Mouse (Mus musculus): Measurements from ENCODE around the gene Clybl.

Gene Clybl

DNA sequence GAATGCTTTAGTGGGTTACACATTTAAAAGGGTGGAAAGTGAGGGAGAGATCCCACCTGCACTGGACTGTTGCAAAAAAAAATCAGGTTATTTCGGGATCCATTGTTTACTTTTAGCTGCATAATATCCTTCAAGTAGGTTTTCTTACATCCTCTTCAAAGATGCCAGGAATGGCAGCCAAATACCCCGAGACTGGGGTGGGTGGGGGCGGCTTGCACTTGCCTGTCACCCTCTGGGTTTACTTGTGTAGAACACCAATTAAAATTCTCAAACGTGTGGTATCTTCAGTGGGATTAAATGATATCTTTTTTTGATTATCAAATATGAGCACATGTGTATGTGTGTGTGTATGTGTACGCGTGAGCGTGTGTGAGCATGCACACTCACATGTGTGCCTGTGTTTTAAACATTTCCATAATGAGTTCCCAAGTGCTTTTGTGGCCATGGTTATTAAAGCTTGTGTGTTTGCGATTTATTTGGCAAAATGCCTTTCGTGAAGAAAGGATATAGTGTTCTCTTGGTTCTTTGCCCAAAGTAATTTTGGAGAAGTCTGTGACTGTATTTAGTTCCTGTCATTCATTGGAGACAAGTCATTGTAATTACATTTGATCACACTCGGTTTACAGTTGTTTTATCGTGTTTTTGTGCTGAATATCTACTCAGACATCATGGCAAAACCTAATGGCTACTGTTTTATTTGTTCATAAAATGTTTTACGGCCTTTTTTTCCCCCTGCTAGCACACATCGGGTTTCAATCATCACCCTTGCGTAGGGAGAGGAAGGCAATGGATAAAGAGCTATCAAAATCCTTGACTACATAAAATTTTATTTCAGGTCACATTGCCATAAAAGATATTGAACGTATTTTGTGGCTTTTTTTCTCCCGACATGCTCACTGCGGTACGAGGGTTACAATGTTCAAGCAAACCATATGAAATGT is 65.7 kb downstream of the Clybl start:
- DNase-seq (ENCODE audit: low spot score in 2 of 2), result no peak

DNA sequence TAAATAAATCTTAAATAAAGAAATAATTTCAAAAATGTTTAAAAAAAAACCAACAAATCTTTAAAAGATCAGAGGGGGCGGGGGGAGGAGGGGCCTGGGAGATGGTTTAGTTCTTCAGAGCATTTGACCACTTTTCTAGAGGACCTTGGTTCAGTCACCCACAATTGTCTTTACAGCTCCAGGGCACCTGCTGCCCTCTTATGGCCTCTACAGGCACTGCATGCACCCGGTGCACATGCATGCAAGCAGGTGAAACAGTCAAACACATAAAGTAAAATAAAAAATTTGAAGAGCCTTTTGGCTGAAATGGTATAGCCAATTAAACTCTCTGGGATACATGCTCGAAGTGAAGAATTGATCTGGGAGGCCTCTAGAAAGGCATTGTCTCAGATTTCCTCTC is 67.6 kb downstream of the Clybl start:
- peak; percentile 37 to 70 for DNase-seq (ENCODE audit: low spot score in 2 of 2)

DNA sequence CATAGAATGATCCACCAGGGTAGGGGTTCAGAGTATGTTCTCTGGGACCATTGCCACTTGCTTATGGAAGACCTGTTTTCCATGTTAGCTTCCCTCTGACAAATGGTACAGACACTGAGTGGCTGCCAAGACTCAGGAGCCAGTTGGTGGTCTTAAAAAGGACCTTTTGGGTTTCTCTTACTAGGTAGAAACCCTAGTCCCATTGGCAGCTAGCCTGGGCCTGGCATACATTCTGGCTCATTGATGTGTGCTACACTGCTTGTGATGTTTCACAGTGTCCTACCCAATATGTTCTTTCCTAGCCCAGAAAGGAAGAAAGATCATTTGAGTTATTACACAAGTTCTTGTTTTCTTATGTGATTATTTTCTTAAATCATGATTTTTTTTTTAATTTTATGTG is 69.8 kb downstream of the Clybl start:
- DNase-seq (ENCODE audit: low spot score in 2 of 2), result no peak

DNA sequence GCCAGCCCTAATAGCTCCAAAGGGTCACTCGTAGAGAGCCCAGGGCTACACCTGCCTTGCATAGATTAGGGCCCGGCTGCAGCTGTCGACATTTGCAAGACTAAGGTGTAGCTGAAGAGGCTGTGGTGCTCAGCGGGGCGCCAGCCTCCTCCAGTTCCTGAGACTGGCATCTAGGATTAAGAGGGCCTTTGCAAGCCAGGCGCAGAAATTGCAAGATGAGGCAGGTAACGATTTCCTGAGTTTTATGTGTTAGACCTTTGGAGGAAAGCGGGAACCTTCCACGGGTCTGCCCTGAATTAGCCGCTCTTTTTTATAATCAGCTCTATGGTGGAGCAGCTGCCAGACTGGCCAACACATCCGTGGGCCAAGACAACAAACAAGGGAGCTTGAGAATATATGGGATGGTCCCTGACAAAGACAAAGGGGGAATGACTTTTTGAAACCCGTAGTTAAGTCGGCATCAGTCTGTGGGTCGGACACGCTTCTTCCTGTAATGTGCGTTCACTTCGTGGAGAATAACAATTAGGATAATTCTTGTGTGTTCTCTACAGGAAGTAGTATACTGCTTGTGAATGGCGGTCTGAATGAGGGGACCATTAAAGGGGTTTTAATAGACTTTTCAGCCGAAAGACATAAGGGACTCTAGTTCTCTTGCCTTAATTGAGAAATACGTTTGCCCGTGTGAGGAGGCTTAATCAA is 74.2 kb downstream of the Clybl start:
- DNase-seq (ENCODE audit: low spot score in 2 of 2), result no peak

DNA sequence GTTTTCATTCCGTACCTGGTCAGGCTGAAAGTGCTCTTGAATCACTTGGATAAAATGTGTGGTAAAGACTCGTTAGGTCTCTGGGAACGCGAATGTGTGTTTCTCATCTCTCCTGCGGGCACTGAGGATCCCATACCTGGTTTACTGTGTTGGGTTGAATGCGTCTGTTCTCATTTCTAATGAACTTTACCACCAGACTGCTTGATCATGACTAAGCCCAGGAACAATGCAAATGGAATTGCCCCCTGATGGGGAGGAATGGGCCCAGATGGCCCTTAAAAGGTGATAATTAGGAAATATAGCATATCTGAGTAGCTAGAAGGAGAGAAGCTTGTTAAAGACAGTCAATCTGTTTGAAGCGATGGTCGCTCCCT is 74.7 kb downstream of the Clybl start:
- DNase-seq (ENCODE audit: low spot score in 2 of 2), result no peak

DNA sequence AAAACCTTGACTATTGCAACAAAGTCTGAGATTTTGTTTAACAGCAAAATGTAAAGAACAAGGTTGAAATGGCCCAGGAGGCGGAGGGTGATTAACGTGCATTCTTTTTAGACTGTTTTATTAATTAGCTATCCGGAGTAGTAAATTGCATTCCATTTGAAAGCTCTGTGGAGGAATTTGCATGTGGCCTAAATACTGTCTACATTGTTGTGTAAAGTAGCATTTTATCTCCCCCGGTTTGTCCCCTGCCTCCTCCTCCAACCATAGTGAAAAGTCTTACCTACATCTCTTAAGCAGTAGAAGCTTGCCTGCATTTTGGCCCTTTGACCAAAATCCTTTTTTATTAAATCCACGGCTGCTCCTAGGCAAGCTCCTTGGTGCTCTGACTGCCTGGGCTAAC is 76.8 kb downstream of the Clybl start:
- no peak for DNase-seq (ENCODE audit: low spot score in 2 of 2)

DNA sequence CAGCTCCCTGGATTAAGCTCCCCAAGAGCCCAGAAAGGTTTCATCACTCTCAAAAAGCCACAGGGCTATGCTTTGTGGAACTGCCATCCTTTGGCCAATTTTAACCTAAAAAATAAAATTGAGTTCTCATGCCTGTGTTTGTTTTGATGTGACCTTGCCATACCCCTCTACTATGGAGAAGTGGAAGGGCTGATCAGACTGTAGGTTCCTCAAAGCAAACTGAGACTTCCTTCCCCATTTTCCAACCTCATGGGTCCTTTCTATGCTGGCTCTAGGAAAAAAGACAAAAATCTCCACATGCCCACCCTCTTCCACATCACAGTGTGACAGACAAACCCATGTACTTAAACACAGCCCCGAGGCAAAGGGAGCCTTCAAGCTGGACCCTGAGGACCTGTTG is 79.7 kb downstream of the Clybl start:
- no peak for DNase-seq (ENCODE audit: low spot score in 2 of 2)

DNA sequence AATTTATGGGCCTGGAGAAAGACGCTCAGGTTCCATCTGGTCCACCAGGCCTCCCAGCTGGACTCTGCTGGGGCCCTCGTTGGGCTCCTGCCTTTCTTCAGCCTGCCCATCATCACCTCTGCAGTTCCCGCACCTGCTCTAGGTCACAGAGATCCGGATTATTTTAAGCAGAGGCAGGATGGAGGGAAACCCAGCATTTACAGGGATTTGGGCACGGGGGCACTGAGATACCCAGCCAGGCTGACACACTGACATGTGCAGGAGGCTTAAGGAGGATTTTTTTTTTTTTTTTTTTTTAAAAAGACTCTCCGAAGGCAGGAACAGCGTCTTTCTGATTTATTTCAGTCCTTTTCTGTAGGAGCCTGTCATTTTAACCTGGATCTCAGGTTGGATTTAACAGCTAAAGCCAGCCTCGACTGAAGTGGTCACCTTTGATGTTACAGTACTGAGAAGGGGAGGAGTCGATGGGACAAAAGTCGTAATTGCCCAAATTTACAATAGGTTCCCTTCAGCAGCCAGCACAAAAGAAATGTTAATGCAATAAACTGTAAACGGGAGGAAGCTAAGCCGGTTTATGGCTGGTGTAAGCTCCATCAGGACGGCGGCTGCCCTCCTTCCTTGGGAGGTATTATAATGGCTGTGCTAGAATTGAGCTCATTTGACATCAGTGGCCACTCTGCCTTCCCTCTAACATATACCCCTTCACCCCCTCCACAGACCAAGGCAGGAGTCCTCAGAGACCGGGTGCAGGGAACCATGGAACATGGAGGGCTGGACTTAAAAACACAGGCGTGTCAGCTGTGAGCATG is 81.6 kb downstream of the Clybl start:
- no peak for DNase-seq (ENCODE audit: low spot score in 2 of 2)

DNA sequence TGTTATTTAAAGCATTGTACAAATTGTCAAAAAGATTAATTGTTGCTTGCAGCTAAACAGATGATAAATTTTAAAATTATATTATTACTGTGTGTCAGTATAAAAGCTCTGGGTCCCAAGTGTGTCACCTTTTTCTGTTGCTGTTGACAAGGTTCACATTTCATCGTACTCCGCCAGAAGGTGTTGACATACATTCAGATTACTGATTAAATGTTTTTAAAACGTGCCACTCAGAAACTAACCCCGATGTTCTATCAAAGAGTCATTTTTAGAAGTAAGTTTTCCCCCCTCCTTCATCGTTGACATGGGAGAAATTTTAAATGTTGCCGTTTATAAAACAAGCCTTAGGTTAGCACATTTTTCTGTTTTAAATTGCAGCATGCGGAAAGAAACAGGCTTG is 83.7 kb downstream of the Clybl start:
- DNase-seq (ENCODE audit: low spot score in 2 of 2), result no peak

DNA sequence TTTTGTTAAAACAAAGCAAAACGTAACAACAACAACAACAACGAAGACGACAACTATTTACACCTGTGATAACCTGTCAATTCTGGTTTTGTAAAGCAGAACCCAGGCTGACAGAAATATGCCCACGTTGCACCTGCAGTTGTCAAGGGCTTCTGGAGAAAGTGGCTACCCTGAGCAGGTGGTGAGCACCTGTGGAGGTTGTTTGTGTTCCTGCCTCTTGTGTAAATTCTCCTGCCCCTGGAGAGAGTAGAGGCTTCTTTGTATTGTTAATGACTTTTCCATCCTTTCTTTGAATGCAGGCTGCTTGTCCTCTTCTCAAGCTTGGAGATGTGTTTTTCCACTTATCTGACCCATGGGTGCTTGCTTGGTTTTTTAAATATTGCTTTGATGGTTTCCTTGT is 86.1 kb downstream of the Clybl start:
- no peak for DNase-seq (ENCODE audit: low spot score in 2 of 2)

DNA sequence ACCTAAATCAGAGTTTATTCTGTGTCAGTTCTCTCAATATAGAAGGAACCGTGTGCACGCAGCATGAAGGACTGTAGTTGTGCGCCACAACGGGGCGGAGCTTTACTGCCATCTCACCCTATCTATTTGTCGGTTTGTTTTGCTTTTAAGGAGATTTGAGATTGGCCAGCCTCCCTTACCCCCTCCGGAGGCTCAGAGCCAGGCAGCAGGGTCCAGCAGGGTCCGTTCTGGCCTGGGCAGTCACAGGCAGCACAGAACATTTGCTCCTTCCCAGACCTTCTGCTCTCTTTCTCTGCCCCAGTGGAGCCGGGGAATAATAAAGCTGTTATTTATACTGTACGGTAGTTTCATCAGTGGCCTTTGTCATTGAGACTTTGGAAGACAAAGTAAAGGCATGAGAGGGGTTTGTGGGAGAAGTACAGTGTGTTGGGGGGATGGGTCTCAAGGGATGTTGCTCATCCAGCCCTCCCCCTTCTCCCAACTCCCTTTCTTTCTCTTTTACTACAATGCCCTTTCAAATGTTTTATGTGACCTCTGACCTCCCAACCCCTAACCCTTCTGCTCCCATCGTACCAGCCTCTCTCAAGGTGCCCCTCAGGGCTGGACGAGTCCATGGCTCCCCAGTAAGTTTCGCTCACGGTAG is 89.7 kb downstream of the Clybl start:
- no peak for DNase-seq (ENCODE audit: low spot score in 2 of 2)

DNA sequence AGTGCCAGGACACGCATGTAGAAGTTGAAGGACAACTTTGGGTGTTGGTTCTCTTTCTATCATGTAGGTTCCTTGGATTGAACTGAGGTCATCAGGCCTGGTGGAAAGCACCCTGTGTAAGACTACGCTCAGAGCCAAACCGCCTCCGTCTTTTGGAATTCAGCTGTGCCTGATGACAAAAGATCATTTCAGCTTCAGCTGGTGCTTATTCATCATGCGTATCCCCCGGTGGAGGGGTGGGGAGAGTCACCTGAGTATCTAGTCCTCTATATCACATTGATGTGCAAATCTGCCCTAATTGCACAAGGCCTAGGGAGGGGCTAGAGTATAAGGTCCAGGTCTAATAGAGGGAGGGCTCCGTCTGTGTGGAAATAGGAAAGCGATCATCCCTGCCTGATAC is 95.6 kb downstream of the Clybl start:
- DNase-seq (ENCODE audit: low spot score in 2 of 2), result no peak

DNA sequence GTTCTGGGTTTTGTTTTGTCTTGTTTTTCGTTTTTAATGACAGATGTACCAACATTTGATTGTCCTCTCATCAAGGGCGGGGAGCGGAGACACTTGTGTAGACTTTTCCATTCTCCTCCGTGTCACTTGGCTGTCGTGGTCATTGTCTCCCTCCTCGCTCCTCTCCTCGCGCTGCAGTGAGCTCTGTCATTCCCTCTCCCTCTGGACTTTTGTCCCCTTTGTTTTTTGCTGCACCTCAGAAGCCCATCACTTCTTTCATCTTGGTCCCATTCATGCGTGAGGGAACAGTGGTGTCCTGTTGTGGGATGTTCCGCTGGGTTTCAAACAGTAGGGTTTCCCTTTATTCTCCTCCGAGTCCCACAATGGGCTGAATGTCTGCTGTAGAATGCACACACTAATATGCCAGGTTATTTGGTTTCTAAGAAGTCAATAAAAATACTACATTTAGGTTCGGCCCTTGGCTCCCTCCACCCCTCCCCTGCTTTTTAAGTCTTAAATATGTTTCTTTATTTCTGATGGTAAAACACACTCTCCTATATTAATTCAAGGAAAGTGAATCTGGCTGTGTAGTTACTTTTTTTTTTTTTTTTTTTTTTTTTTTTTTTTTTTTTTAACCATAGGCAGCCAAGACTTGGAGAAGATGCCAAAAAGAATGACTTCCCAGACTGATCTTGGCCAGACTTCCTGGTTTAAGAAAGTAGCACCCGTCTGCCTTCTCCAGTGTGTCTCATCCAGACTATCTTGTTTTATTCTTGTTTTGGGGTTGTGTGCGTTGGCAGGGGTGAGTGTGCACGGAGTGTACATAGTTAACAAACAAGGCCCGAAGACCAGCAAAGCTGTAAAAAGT is 98.2 kb downstream of the Clybl start:
- no peak for DNase-seq (ENCODE audit: low spot score in 2 of 2)

DNA sequence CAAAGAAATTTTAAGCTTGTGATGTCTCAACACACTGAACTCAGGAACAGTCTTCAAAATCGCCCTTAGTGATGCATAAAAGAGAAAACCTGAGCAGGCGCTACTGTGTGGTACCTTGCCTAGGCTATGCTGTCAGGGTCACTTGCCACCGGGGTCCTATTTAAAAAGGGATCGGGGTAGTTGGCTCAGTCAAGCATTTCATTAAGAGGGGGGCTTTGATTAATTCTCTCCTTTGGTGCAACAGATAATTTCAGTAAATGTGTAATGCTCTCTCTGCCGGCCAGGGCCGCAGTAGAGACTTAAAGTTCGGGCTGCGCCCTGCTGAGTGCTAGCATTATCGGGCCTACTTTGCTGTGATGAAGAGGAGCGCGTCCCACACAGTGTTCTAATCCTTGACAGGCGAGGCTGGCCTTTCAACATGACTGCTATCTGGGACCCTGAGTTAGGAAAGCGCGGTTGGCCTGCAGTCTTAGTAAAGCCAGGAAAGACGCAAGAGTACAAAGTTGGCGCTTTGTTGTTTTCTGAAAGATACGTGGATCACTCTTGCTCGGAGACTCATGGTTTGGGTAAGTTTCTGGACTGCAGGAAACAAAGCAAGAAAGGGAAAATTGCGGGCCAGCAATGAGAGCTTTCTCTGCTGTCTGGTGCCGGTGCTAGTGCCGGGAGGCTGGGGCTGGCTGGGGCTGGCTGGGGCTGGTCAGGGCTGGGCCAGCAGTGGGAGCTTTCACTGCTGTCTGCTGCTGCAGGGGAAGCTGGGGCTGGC is 99.0 kb downstream of the Clybl start:
- DNase-seq (ENCODE audit: low spot score in 2 of 2), result no peak

DNA sequence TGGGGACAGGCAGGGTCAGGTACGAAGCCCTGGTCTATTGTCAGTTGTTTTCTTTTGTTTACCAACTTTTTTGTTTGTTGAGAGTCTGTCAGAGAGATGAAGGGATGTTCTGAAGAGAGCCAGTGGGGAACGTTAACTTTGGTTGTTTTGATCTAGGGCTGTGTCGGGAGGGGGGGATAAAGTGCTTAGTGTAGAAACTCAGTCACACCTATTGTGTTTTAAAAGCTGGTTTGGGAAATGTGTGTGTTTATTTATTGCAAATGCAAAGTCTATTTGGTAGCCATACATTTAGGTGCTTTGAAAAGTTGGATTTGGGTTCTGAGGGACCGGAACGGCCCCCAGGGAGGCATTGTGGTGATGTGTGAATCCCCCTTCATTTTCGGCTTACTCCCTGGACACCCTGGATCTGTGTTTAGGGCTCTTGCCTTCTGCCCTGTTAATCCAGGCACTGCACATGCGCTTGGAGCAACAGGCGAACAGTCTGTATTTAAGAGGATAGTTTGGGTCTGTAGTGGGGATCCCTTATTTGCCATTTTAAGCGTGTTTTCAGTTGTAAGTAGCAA is 99.6 kb downstream of the Clybl start:
- no peak for DNase-seq (ENCODE audit: low spot score in 2 of 2)

DNA sequence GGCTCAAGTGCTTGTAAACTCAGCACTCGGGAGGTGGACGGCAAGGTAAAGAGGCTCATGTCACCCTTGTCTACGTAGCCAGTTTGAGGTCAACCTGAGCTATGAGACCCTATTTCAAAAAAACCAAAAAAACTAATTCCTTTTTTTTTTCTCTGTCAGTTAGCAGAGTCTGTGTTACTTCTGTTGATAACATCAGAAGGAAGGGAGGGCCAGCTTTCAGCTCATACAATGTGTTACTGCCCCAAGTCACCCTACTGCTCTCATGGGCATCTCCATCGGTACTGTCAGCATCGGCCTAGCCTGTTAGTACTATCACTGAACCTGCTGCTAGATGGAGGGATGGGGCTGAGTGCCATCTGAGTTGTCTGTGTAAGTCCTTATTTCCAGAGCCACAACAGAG is 102.5 kb downstream of the Clybl start:
- DNase-seq (ENCODE audit: low spot score in 2 of 2), result no peak

DNA sequence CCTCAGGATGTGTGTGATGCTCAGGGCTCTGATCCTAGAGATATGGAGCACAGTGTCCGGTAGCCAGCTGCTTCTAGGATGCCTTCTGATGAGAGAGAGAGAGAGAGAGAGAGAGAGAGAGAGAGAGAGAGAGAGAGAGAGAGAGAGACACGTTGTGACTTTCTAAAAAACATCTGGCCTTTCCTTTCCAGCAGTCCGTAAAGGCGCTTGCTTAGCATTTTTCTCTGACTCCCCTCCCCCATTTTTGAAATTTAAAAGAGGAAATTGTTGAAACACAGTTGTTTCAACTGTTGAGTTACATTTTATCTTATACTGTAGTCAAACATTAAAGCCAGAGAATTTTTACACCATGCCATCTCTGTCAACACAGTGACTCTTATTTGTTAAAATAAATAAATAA is 114.9 kb downstream of the Clybl start:
- DNase-seq (ENCODE audit: low spot score in 2 of 2), result no peak

DNA sequence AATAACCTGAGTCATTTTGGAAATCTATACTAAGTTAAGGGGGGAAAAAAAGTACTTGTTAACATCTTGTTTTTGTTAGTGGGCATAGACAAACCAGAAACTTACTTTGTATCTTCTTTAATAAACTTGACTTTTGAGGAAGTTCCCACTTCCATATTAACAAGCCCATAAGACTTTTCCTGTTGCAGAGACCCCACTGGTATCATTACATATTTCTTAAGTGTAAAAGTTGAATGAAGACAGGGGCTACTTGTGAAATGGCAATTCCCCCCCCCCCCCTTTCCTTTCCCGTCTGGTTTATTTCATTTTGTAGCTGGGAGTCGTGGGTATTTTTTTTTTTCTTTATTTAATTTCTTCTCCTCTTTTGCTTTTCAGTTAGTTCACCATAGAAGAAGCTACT is 115.4 kb downstream of the Clybl start:
- no peak for DNase-seq (ENCODE audit: low spot score in 2 of 2)

DNA sequence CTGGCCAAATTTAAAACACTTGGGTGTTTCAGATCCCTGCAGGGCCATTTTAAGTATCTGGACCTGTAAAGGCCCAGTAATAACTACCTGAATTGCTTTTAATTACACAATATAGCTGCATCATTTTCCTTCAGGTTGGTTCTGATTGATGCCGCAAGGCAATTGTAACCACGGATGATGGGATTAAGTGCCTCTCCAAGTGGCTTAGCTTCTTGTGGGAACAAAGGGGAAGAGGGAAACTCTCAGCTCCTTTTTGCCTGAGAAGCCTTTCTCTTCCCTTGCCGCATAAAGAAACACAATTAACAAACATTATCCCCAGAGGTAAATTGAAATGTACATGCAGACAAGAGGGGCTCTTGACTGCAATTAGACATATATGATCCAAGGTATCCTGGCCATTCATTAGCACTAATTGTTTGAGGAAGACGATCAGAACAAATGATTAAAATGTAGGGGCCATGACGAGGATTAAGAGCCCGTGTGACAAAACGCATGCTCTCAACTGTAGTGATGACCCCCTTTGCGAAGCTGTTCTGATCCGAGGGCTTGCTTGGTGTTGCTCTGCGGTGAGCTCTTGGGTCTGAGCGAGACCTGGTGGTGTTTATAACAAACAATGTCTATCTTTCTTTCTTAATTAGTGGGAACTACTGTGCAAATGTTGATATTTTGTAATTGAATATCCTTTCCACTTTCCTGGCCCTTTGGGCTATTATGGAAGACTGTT is 116.0 kb downstream of the Clybl start:
- no peak for DNase-seq (ENCODE audit: low spot score in 2 of 2)
